19 mouse cellular contexts compared by ENCODE assay signal in the genomic region with DNA sequence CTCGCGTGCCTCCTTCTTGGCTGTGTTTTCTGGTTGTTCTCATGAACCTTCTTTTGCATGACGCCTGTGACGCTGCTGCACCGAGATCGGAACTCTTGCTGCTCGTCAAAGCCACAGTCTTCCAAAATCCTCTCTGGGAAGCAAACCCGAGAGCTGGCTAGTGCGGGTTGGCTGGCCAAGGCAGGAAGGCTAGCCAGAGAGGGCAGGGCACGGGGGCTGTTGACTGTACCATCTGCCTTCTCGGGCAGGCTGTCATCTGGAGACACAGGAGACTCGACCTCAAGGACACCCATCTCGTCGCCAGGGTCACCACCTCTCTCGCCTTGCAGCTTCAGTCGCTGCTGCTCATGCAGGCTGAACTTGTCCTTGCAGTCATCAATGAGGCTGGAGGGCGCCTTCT.
A peak's percentile ranks its signal among the peaks of the same experiment; 100 is the strongest.
DNase-seq lines count a peak whose midpoint lies in the region; ATAC-seq and TF ChIP-seq lines count a peak whose summit lies in the region.
"Had no signal": no experiment of that assay in that cellular context is flagged by ENCODE, and none has a peak within 500 bp of the region (broad histone marks: within the 10 kb centered on the region; RNA-seq: fewer than 3 reads in every experiment).

No protein-coding gene starts in this region.

- no peak overlapping the region for H3K9ac ChIP-seq in midbrain, embryonic 11.5 days (ENCODE audit: low read length)
- no peak overlapping the region for H3K9ac ChIP-seq in midbrain, embryonic 14.5 days (replicated peaks; ENCODE audit: low read length)
- H3K9ac ChIP-seq: forebrain, postnatal 0 days; hindbrain, embryonic 12.5 days; intestine, embryonic 15.5 days; limb, embryonic 15.5 days; neural tube, embryonic 13.5 days; stomach, embryonic 15.5 days had no signal

- DNase-seq in adrenal gland, postnatal 10 days: peak; percentile 27
- no peak for DNase-seq in adrenal gland, postnatal 4 days (ENCODE audit: low spot score in 2 of 2)
- peak; percentile 59 for DNase-seq in midbrain, embryonic 11.5 days (ENCODE audit: low spot score, missing footprints)
- DNase-seq in midbrain, embryonic 14.5 days: no peak
- DNase-seq in cerebellum, adult 2 months: peak; percentile 51 to 57
- no peak for DNase-seq in thymus, adult 18-20 months
- DNase-seq in urinary bladder, postnatal 25 days (ENCODE audit: low spot score): no peak
- DNase-seq in layer of hippocampus, adult 8-10 months (ENCODE audit: low spot score in 2 of 2): no peak
- DNase-seq: forebrain, postnatal 0 days; lung, adult 18-20 months; spleen, adult 18-20 months; thymus, postnatal 14 days had no signal

- TF ChIP-seq POLR2A in cerebellum, adult 2 months (IDR thresholded peaks at IDR 0.05; ENCODE audit: borderline replicate concordance, insufficient read depth, low read length): no peak

- no peak for ATAC-seq in midbrain, embryonic 11.5 days (ENCODE audit: low FRiP score)
- no peak for ATAC-seq in midbrain, embryonic 14.5 days (ENCODE audit: low FRiP score, low TSS enrichment)
- ATAC-seq: forebrain, postnatal 0 days; intestine, embryonic 15.5 days; Patski had no signal

- H3K4me3 ChIP-seq in midbrain, embryonic 11.5 days (ENCODE audit: low read depth, low read length): no peak overlapping the region
- no peak overlapping the region for H3K4me3 ChIP-seq in midbrain, embryonic 14.5 days (replicated peaks; ENCODE audit: low read depth, low read length)
- H3K4me3 ChIP-seq in cerebellum, adult 2 months (replicated peaks; ENCODE audit: insufficient read depth, low read depth, low read length): peak overlapping the region; percentile 45
- H3K4me3 ChIP-seq: hindbrain, embryonic 12.5 days; intestine, embryonic 15.5 days; limb, embryonic 15.5 days; neural tube, embryonic 13.5 days; stomach, embryonic 15.5 days had no signal

- no peak overlapping the region for H3K27ac ChIP-seq in midbrain, embryonic 11.5 days (ENCODE audit: low read depth, low read length)
- H3K27ac ChIP-seq in midbrain, embryonic 14.5 days (replicated peaks; ENCODE audit: low read depth, low read length): no peak overlapping the region
- no peak overlapping the region for H3K27ac ChIP-seq in cerebellum, adult 2 months (ENCODE audit: insufficient read depth, low read length)
- H3K27ac ChIP-seq: hindbrain, embryonic 12.5 days; intestine, embryonic 15.5 days; limb, embryonic 15.5 days; macrophage; neural tube, embryonic 13.5 days; stomach, embryonic 15.5 days had no signal

- TF ChIP-seq CTCF in cerebellum, adult 2 months (IDR thresholded peaks at IDR 0.05; ENCODE audit: borderline replicate concordance, insufficient read depth, low read depth, low read length): no peak

- H3K9me3 ChIP-seq in midbrain, embryonic 11.5 days (ENCODE audit: control insufficient read depth, low read length): no peaks in the 10 kb centered on the region
- H3K9me3 ChIP-seq in midbrain, embryonic 14.5 days (ENCODE audit: control insufficient read depth, low read length): no peaks in the 10 kb centered on the region
- H3K9me3 ChIP-seq: hindbrain, embryonic 12.5 days; intestine, embryonic 15.5 days; limb, embryonic 15.5 days; neural tube, embryonic 13.5 days; stomach, embryonic 15.5 days had no signal

- 84% methylated on average over 17 of the region's 17 CpGs for WGBS in midbrain, embryonic 11.5 days
- 92% methylated on average over 17 of the region's 17 CpGs for WGBS in midbrain, embryonic 14.5 days
- 23% methylated on average over 17 of the region's 17 CpGs for WGBS in cerebellum, adult 2 months

- no peak overlapping the region for H3K4me2 ChIP-seq in midbrain, embryonic 11.5 days
- H3K4me2 ChIP-seq in midbrain, embryonic 14.5 days (ENCODE audit: low read length): no peak overlapping the region
- H3K4me2 ChIP-seq: hindbrain, embryonic 12.5 days; intestine, embryonic 15.5 days; limb, embryonic 15.5 days; neural tube, embryonic 13.5 days; stomach, embryonic 15.5 days had no signal

- H3K27me3 ChIP-seq in midbrain, embryonic 11.5 days (ENCODE audit: control insufficient read depth, insufficient read depth, low read length): no peaks in the 10 kb centered on the region
- no peaks in the 10 kb centered on the region for H3K27me3 ChIP-seq in midbrain, embryonic 14.5 days (ENCODE audit: control insufficient read depth, insufficient read depth, low read length)
- H3K27me3 ChIP-seq in cerebellum, adult 2 months (ENCODE audit: control insufficient read depth, insufficient read depth, low read length): no peaks in the 10 kb centered on the region
- H3K27me3 ChIP-seq: hindbrain, embryonic 12.5 days; intestine, embryonic 15.5 days; limb, embryonic 15.5 days; neural tube, embryonic 13.5 days; Patski; stomach, embryonic 15.5 days had no signal

- H3K36me3 ChIP-seq in midbrain, embryonic 11.5 days (ENCODE audit: control insufficient read depth, insufficient read depth, low read length): no peaks in the 10 kb centered on the region
- H3K36me3 ChIP-seq in midbrain, embryonic 14.5 days (ENCODE audit: control insufficient read depth, insufficient read depth, low read length): no peaks in the 10 kb centered on the region
- H3K36me3 ChIP-seq: hindbrain, embryonic 12.5 days; intestine, embryonic 15.5 days; limb, embryonic 15.5 days; neural tube, embryonic 13.5 days; stomach, embryonic 15.5 days had no signal

- H3K4me1 ChIP-seq in midbrain, embryonic 11.5 days (ENCODE audit: control insufficient read depth, insufficient read depth, low read length): no peaks in the 10 kb centered on the region
- no peaks in the 10 kb centered on the region for H3K4me1 ChIP-seq in midbrain, embryonic 14.5 days (ENCODE audit: control insufficient read depth, insufficient read depth, low read length)
- H3K4me1 ChIP-seq in cerebellum, adult 2 months (ENCODE audit: control insufficient read depth, insufficient read depth, low read length): peaks cover 9% of the 10 kb centered on the region
- H3K4me1 ChIP-seq: hindbrain, embryonic 12.5 days; intestine, embryonic 15.5 days; stomach, embryonic 15.5 days had no signal

Comparison
In these comparisons a context has a peak if more than half of its experiments do, and no peak if none do; other contexts are left out.
1. DNase-seq: peak in adrenal gland, postnatal 10 days (single experiment), midbrain, embryonic 11.5 days (single experiment) and cerebellum, adult 2 months (2 of 2); none in adrenal gland, postnatal 4 days (0 of 2), midbrain, embryonic 14.5 days (single experiment), thymus, adult 18-20 months (0 of 2), urinary bladder, postnatal 25 days (single experiment) and layer of hippocampus, adult 8-10 months (0 of 2).